Mouse (Mus musculus): ENCODE data around the gene Gm12695.

Gm12695 gene

GRCm38 (mm10) chr4:96785086-96785485, at the start of gene Gm12695:
Gene Gm12695, minus strand, starts transcription at chr4:96785186.
- no peak for DNase-seq (ENCODE audit: extremely low read depth, low read depth)

- DNase-seq (ENCODE audit: extremely low read depth, low read depth) = no peak
Measured at GRCm38 (mm10) chr4:96825540-96826045, 40.6 kb upstream of the Gm12695 start.

GRCm38 (mm10) chr4:96806824-96807808, 22.1 kb upstream of the Gm12695 start:
- no peak for DNase-seq (ENCODE audit: extremely low read depth, low read depth)

GRCm38 (mm10) chr4:96799380-96800157, 14.6 kb upstream of the Gm12695 start:
- DNase-seq (ENCODE audit: extremely low read depth, low read depth) = no peak

- no peak for DNase-seq (ENCODE audit: extremely low read depth, low read depth)
Measured at GRCm38 (mm10) chr4:96797583-96797982, 12.6 kb upstream of the Gm12695 start.

- DNase-seq (ENCODE audit: extremely low read depth, low read depth) = no peak
Measured at GRCm38 (mm10) chr4:96791301-96791700, 6.3 kb upstream of the Gm12695 start.

GRCm38 (mm10) chr4:96789905-96790304, 4.9 kb upstream of the Gm12695 start:
- no peak for DNase-seq (ENCODE audit: extremely low read depth, low read depth)

GRCm38 (mm10) chr4:96786610-96787009, 1.6 kb upstream of the Gm12695 start:
- no peak for DNase-seq (ENCODE audit: extremely low read depth, low read depth)

- no peak for DNase-seq (ENCODE audit: extremely low read depth, low read depth)
Measured at GRCm38 (mm10) chr4:96772966-96773566, 11.9 kb downstream of the Gm12695 start.

- no peak for DNase-seq (ENCODE audit: extremely low read depth, low read depth)
Measured at GRCm38 (mm10) chr4:96766396-96766998, 18.5 kb downstream of the Gm12695 start.

- DNase-seq (ENCODE audit: extremely low read depth, low read depth) = no peak
Measured at GRCm38 (mm10) chr4:96751953-96752352, 33.0 kb downstream of the Gm12695 start.

- DNase-seq (ENCODE audit: extremely low read depth, low read depth) = no peak
Measured at GRCm38 (mm10) chr4:96740472-96740871, 44.5 kb downstream of the Gm12695 start.

- no peak for DNase-seq (ENCODE audit: extremely low read depth, low read depth)
Measured at GRCm38 (mm10) chr4:96729256-96729655, 55.7 kb downstream of the Gm12695 start.

GRCm38 (mm10) chr4:96728211-96728610, 56.8 kb downstream of the Gm12695 start:
- DNase-seq (ENCODE audit: extremely low read depth, low read depth) = no peak

- no peak for DNase-seq (ENCODE audit: extremely low read depth, low read depth)
Measured at GRCm38 (mm10) chr4:96725415-96726055, 59.5 kb downstream of the Gm12695 start.

- DNase-seq (ENCODE audit: extremely low read depth, low read depth) = no peak
Measured at GRCm38 (mm10) chr4:96722301-96722700, 62.7 kb downstream of the Gm12695 start.

- DNase-seq (ENCODE audit: extremely low read depth, low read depth) = no peak
Measured at GRCm38 (mm10) chr4:96718977-96719966, 65.7 kb downstream of the Gm12695 start.

- no peak for DNase-seq (ENCODE audit: extremely low read depth, low read depth)
Measured at GRCm38 (mm10) chr4:96718503-96718902, 66.5 kb downstream of the Gm12695 start.

- DNase-seq (ENCODE audit: extremely low read depth, low read depth) = no peak
Measured at GRCm38 (mm10) chr4:96705281-96705951, 79.6 kb downstream of the Gm12695 start.
